Mouse (Mus musculus): ENCODE measurements at regions not wholly inside any gene's neighbourhood (a gene's known extent, or its start where the extent isn't known, plus 50 kb on each side); places are given as distances from the start of the nearest gene placed in this dataset.

- TF ChIP-seq CTCF (IDR thresholded peaks at IDR 0.05 in 2 of 3, conservative IDR thresholded peaks at IDR 0.05 in 1 of 3; ENCODE audit: control insufficient read depth in 1 of 3, insufficient read depth in 1 of 3, low read depth in 2 of 3, low read length in 3 of 3, poor library complexity in 1 of 3, severe bottlenecking in 1 of 3) = no peak
- TF ChIP-seq ZC3H11A (IDR thresholded peaks at IDR 0.05; ENCODE audit: low read depth, low read length) = no peak
- TF ChIP-seq E2F4 (IDR thresholded peaks at IDR 0.05; ENCODE audit: borderline replicate concordance, low read depth, low read length) = no peak
- TF ChIP-seq TBP (IDR thresholded peaks at IDR 0.05; ENCODE audit: low read depth, low read length) = no peak
- TF ChIP-seq EP300 (IDR thresholded peaks at IDR 0.05; ENCODE audit: low read depth in 1 of 2, low read length in 2 of 2) = no peak
- no peak for TF ChIP-seq MAZ (IDR thresholded peaks at IDR 0.05; ENCODE audit: low read depth, low read length)
- TF ChIP-seq JUND (IDR thresholded peaks at IDR 0.05; ENCODE audit: low read depth, low read length) = no peak
- no peak for TF ChIP-seq RCOR1 (IDR thresholded peaks at IDR 0.05; ENCODE audit: low read depth, low read length)
- TF ChIP-seq POLR2A (IDR thresholded peaks at IDR 0.05; ENCODE audit: control insufficient read depth in 1 of 2, insufficient read depth in 1 of 2, low read depth in 1 of 2, low read length in 2 of 2, poor library complexity in 1 of 2) = no peak
- no peak for TF ChIP-seq TCF12 (IDR thresholded peaks at IDR 0.05; ENCODE audit: low read depth, low read length)
Measured at GRCm38 (mm10) chr8:24364685-24365084, 361.0 kb downstream of the Adam3 start.
